In the genomic region with DNA sequence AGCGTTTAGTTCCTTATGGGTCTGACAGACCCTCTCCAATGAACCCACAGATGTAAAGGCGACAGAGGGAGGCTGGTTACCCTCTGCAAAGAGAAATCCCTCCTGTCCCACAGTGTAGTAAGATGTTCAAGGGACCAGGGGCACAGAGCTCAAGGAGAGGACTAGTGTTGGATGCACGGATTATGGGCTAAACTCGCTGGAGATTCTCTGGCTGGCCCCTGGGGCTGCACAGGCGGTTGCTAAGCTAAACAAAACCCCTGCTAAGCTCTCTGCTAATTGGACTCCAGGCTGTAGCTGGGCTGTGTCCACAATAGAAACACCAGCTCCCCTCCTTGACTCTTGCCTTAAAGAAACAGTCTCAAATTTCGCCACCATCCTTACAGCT, we compare ENCODE assay signal across 7 mouse cellular contexts. TPM values are rescaled to one million over a fixed set of nuclear protein-coding genes. Genes with fewer than 3 reads are reported as not detected.
DNase-seq lines count a peak whose midpoint lies in the region; ATAC-seq lines count a peak whose summit lies in the region.

A gene (minus strand): TSS at position 329 of the 385 bp plus-strand sequence.

- ATAC-seq in embryonic facial prominence, embryonic 12.5 days (ENCODE audit: insufficient number of reproducible peaks, insufficient read depth, low FRiP score, low TSS enrichment), result peak; percentile 79
- peak; percentile 84 for ATAC-seq in hindbrain, embryonic 16.5 days

- H3K36me3 ChIP-seq in embryonic facial prominence, embryonic 12.5 days, result no peaks in the 10 kb centered on the region
- no peaks in the 10 kb centered on the region for H3K36me3 ChIP-seq in hindbrain, embryonic 16.5 days (ENCODE audit: control insufficient read depth, insufficient read depth, low read length)
- H3K36me3 ChIP-seq in midbrain, embryonic 10.5 days, result no peaks in the 10 kb centered on the region

- no peak for DNase-seq in layer of hippocampus, adult 8-10 months (ENCODE audit: low spot score in 2 of 2)
- DNase-seq in layer of hippocampus, adult 11-12 months (ENCODE audit: low spot score), result no peak
- peak; percentile 62 for DNase-seq in midbrain, embryonic 10.5 days (ENCODE audit: low spot score)
- DNase-seq in thymus, postnatal 36 days, result no peak
- no peak for DNase-seq in cerebellum, adult 18-20 months

- H3K4me3 ChIP-seq in embryonic facial prominence, embryonic 12.5 days, result peak within 1 kb of the TSS; percentile 36
- H3K4me3 ChIP-seq in hindbrain, embryonic 16.5 days (ENCODE audit: low read length), result peak within 1 kb of the TSS; percentile 51
- peak within 1 kb of the TSS; percentile 58 for H3K4me3 ChIP-seq in midbrain, embryonic 10.5 days

- H3K4me2 ChIP-seq in embryonic facial prominence, embryonic 12.5 days (replicated peaks), result peak within 1 kb of the TSS; percentile 84
- peak within 1 kb of the TSS; percentile 97 for H3K4me2 ChIP-seq in hindbrain, embryonic 16.5 days (ENCODE audit: low read length)

- H3K9me3 ChIP-seq in embryonic facial prominence, embryonic 12.5 days, result no peaks in the 10 kb centered on the region
- H3K9me3 ChIP-seq in hindbrain, embryonic 16.5 days (ENCODE audit: control insufficient read depth, low read length), result no peaks in the 10 kb centered on the region
- no peaks in the 10 kb centered on the region for H3K9me3 ChIP-seq in midbrain, embryonic 10.5 days (replicated peaks)

- 1% methylated on average over 6 of the region's 6 CpGs for WGBS in embryonic facial prominence, embryonic 12.5 days
- WGBS in hindbrain, embryonic 16.5 days, result 3% methylated on average over 6 of the region's 6 CpGs
- WGBS in midbrain, embryonic 10.5 days, result 3% methylated on average over 6 of the region's 6 CpGs

- H3K27ac ChIP-seq in embryonic facial prominence, embryonic 12.5 days, result no peak within 1 kb of the TSS
- H3K27ac ChIP-seq in hindbrain, embryonic 16.5 days (ENCODE audit: low read depth, low read length), result no peak within 1 kb of the TSS
- peak within 1 kb of the TSS; percentile 76 for H3K27ac ChIP-seq in midbrain, embryonic 10.5 days (replicated peaks)

- H3K4me1 ChIP-seq in embryonic facial prominence, embryonic 12.5 days, result peaks cover 14% of the 10 kb centered on the region
- H3K4me1 ChIP-seq in hindbrain, embryonic 16.5 days (ENCODE audit: control insufficient read depth, insufficient read depth, low read depth, low read length), result peaks cover 13% of the 10 kb centered on the region
- peaks cover 25% of the 10 kb centered on the region for H3K4me1 ChIP-seq in midbrain, embryonic 10.5 days

- H3K27me3 ChIP-seq in embryonic facial prominence, embryonic 12.5 days, result peaks cover 11% of the 10 kb centered on the region
- H3K27me3 ChIP-seq in hindbrain, embryonic 16.5 days (replicated peaks; ENCODE audit: control insufficient read depth, insufficient read depth, low read length), result no peaks in the 10 kb centered on the region
- peaks cover 31% of the 10 kb centered on the region for H3K27me3 ChIP-seq in midbrain, embryonic 10.5 days (ENCODE audit: low read depth, poor library complexity, severe bottlenecking)

- peak within 1 kb of the TSS; percentile 34 for H3K9ac ChIP-seq in embryonic facial prominence, embryonic 12.5 days
- H3K9ac ChIP-seq in hindbrain, embryonic 16.5 days (ENCODE audit: low read depth, low read length), result peak within 1 kb of the TSS; percentile 65

RNA-seq across cellular contexts. Expression of the gene that starts here (rescaled TPM):
- total RNA-seq in layer of hippocampus, adult 8-10 months (2022), result 10 to 100 TPM; 11.4 to 16.4 (median 14.7) TPM
- 10.1 and 13.0 TPM in 2 replicates for polyA plus RNA-seq in embryonic facial prominence, embryonic 12.5 days (2016; fragmentation: Nextera tagmentation; extraction: Ambion mirVana)
- 14.2 and 15.7 TPM in 2 replicates for polyA plus RNA-seq in hindbrain, embryonic 16.5 days (2015; fragmentation: Nextera tagmentation; extraction: Ambion mirVana)
- 9.0 and 9.7 TPM in 2 replicates for polyA plus RNA-seq in midbrain, embryonic 10.5 days (2016; fragmentation: Nextera tagmentation; extraction: Ambion mirVana)
